Mouse (Mus musculus) limb, embryonic 14.5 days (tissue): ENCODE measurements around the gene Rcan2. TPM values are rescaled to one million over a fixed set of nuclear protein-coding genes. Genes with fewer than 3 reads are reported as not detected.

Experiments used
- ATAC-seq: fragments of 200-750 bp; cut with Nextera tagmentation; 2 replicates; pipeline ENCODE4 v1.8.0; 2017; ENCODE audit warnings: low read depth, moderate number of reproducible peaks, moderate TSS enrichment; ENCODE audit not compliant: low FRiP score
- DNase-seq: peaks from one replicate; pipeline ENCODE4 v3.0.0-alpha.2; 2015; ENCODE audit warnings: low spot score
- H3K27ac ChIP-seq: fragments of 300-500 bp; sonication (generic); replicated peaks from 2 replicates; pipeline ENCODE4 v1.5.1; 2014; ENCODE audit warnings: low read depth, mild to moderate bottlenecking, low read length, moderate library complexity, mixed read lengths
- H3K27me3 ChIP-seq: fragments of 300-500 bp; sonication (generic); 2 replicates; pipeline ENCODE4 v1.6.1; 2014; ENCODE audit warnings: low read length, mixed read lengths; ENCODE audit not compliant: control insufficient read depth, insufficient read depth
- H3K36me3 ChIP-seq: fragments of 300-500 bp; sonication (generic); 2 replicates; pipeline ENCODE4 v1.6.1; 2014; ENCODE audit warnings: mild to moderate bottlenecking, low read length, moderate library complexity, mixed read lengths; ENCODE audit not compliant: control insufficient read depth, insufficient read depth
- H3K4me1 ChIP-seq: fragments of 300-500 bp; sonication (generic); 2 replicates; pipeline ENCODE4 v1.6.1; 2014; ENCODE audit warnings: antibody characterized with exemption, low read length, mixed read lengths; ENCODE audit not compliant: control insufficient read depth, insufficient read depth
- H3K4me2 ChIP-seq: fragments of 300-500 bp; sonication (generic); replicated peaks from 2 replicates; pipeline ENCODE4 v1.6.1; 2014; ENCODE audit warnings: low read depth, mild to moderate bottlenecking, low read length, moderate library complexity; ENCODE audit not compliant: severe bottlenecking
- H3K4me3 ChIP-seq: fragments of 300-500 bp; sonication (generic); replicated peaks from 2 replicates; pipeline ENCODE4 v1.5.1; 2014; ENCODE audit warnings: low read length
- H3K9ac ChIP-seq: fragments of 300-500 bp; sonication (generic); 2 replicates; pipeline ENCODE4 v1.6.1; 2014; ENCODE audit warnings: mild to moderate bottlenecking, low read depth, low read length, moderate library complexity; ENCODE audit not compliant: severe bottlenecking
- H3K9me3 ChIP-seq: fragments of 300-500 bp; sonication (generic); 2 replicates; pipeline ENCODE4 v1.6.1; 2016; ENCODE audit warnings: low read length; ENCODE audit not compliant: control insufficient read depth
- POLR2A ChIP-seq: fragments of 200-500 bp; IDR thresholded peaks from 2 replicates; pipeline ENCODE4 v1.8.0; 2012; ENCODE audit warnings: inconsistent platforms, mild to moderate bottlenecking, moderate library complexity, borderline replicate concordance; ENCODE audit not compliant: insufficient read depth, insufficient read length; ENCODE audit errors: extremely low read depth
- WGBS: fragments of 180-500 bp; shearing (Covaris S2); extraction: QIAGEN DNeasy Blood & Tissue Kit; methylation state at CpG from one replicate; pipeline ENCODE4 v1.1.7; 2014; 5-methylcytosine and 5-hydroxymethylcytosine counted together
- polyA plus RNA-seq, 2 experiments: library from polyadenylated mRNA; depleted of rRNA in 1 of 2; stranded (reverse) in 1 of 2; unstranded in 1 of 2; fragments of >200 nt; fragmentation: Nextera tagmentation in 1 of 2; extraction: Ambion mirVana in 1 of 2; gene quantifications; 2 replicates each; pipeline versions ENCODE4 v1.2.1 to v1.2.3; 2012 to 2014

The Rcan2 gene
- polyA plus RNA-seq, 2 experiments = 2.5 to 3.3 TPM

- H3K36me3 ChIP-seq = no peaks in the 10 kb centered on the region
- no peak overlapping the region for H3K27ac ChIP-seq
- TF ChIP-seq POLR2A = no peak
- no peaks in the 10 kb centered on the region for H3K27me3 ChIP-seq
- H3K9ac ChIP-seq = no peak overlapping the region
- H3K4me3 ChIP-seq = no peak overlapping the region
- no peaks in the 10 kb centered on the region for H3K4me1 ChIP-seq
- ATAC-seq = no peak
- 56% methylated on average over 3 of the region's 3 CpGs for WGBS
- H3K9me3 ChIP-seq = no peaks in the 10 kb centered on the region
- DNase-seq = no peak
- H3K4me2 ChIP-seq = no peak overlapping the region
Observed at GRCm38 (mm10) chr17:43827261-43827660, 26.1 kb downstream of the Rcan2 start.

DNA sequence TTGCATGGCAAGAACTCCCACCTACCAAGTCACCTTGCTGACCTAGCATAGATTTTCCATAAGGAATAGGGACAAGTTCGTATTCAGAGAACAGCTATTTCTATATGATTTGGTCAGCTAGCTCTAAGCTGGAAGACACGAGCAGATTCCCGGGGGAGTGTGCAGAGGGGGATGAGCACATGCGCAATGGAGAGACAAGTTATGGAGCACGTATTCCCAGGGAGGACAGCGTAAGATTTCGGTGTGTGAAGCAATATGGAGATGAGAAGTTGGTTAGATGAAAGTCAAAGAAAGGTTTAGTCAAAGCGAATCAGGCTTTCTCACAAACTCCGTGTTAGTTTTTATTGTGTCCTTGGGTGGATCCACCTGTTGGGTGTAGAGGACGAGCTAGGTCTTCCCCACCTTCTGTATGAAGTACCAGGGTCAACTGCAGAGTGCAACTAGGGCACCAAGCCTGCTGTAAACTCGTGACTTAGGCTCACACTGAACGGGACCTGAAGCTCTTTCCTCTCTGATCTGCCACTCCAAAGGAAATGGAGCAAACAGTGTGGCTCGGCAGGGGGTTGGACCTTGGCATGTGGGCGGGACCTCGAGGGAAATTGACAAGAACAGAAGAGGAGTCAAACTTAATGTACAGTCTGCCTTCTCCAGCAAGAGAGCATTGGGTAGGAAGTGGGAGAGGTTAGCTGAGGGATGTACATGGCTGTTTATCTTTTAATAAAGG, 31.4 kb downstream of the Rcan2 start:
- WGBS = 77% methylated on average over 15 of the region's 15 CpGs
- no peaks in the 10 kb centered on the region for H3K9me3 ChIP-seq
- H3K9ac ChIP-seq = no peak overlapping the region
- no peak overlapping the region for H3K27ac ChIP-seq
- ATAC-seq = no peak
- no peak for TF ChIP-seq POLR2A
- H3K4me1 ChIP-seq = no peaks in the 10 kb centered on the region
- H3K4me3 ChIP-seq = no peak overlapping the region
- H3K27me3 ChIP-seq = no peaks in the 10 kb centered on the region
- H3K4me2 ChIP-seq = no peak overlapping the region
- DNase-seq = no peak
- no peaks in the 10 kb centered on the region for H3K36me3 ChIP-seq

GRCm38 (mm10) chr17:43840208-43840607, 39.1 kb downstream of the Rcan2 start:
- DNase-seq (no peak), ATAC-seq (no peak)
- H3K27ac ChIP-seq = no peak overlapping the region
- H3K36me3 ChIP-seq = no peaks in the 10 kb centered on the region
- H3K9ac ChIP-seq = no peak overlapping the region
- H3K4me2 ChIP-seq = no peak overlapping the region
- H3K27me3 ChIP-seq = no peaks in the 10 kb centered on the region
- TF ChIP-seq POLR2A = no peak
- no peaks in the 10 kb centered on the region for H3K4me1 ChIP-seq
- no peak overlapping the region for H3K4me3 ChIP-seq
- WGBS = 86% methylated on average over 9 of the region's 9 CpGs
- H3K9me3 ChIP-seq = no peaks in the 10 kb centered on the region

GRCm38 (mm10) chr17:43846714-43847113, 45.6 kb downstream of the Rcan2 start:
- DNase-seq (peak; percentile 17), ATAC-seq (no peak)
- Histone ChIP-seq H3K9ac (no peak overlapping the region), H3K4me3 (no peak overlapping the region), H3K9me3 (no peaks in the 10 kb centered on the region), H3K4me2 (no peak overlapping the region), H3K27me3 (no peaks in the 10 kb centered on the region), H3K4me1 (no peaks in the 10 kb centered on the region), H3K27ac (no peak overlapping the region), H3K36me3 (no peaks in the 10 kb centered on the region)
- TF ChIP-seq POLR2A = no peak
- WGBS = 40% methylated on average over 2 of the region's 2 CpGs

DNA sequence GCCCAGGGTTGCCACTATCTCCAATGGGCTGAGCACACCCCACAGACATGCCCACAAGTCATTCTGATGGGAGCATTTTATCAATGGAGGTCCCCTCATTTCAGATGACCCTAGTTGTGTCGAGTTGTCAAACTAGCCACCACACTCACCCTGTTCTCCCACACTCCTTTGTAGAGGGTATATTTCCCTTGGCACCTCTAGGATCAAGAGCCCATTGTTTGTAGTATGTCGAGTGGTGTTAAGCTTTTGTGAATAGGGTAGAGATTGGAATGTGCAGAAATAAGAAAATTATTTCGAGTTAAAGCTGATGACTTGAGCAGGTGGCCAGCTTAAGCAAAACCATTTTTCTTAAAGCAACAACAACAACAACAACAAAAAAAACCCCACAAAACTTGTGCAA, 47.8 kb downstream of the Rcan2 start:
- no peak overlapping the region for H3K4me2 ChIP-seq
- no peak overlapping the region for H3K27ac ChIP-seq
- TF ChIP-seq POLR2A = no peak
- no peak for DNase-seq
- H3K36me3 ChIP-seq = no peaks in the 10 kb centered on the region
- no peak overlapping the region for H3K9ac ChIP-seq
- no peak overlapping the region for H3K4me3 ChIP-seq
- WGBS = 74% methylated on average over 3 of the region's 3 CpGs
- H3K9me3 ChIP-seq = no peaks in the 10 kb centered on the region
- H3K4me1 ChIP-seq = no peaks in the 10 kb centered on the region
- no peaks in the 10 kb centered on the region for H3K27me3 ChIP-seq
- no peak for ATAC-seq
